Mouse (Mus musculus) ES-Bruce4 (cell line): ENCODE measurements at regions not wholly inside any gene's neighbourhood (a gene's known extent, or its start where the extent isn't known, plus 50 kb on each side); places are given as distances from the start of the nearest gene placed in this dataset.

Experiments
- CTCF ChIP-seq: IDR thresholded peaks from one replicate; pipeline ENCODE4 v1.8.1; 2011; ENCODE audit warnings: low read depth, low read length
- EP300 ChIP-seq: IDR thresholded peaks from 2 replicates; pipeline ENCODE4 v1.6.1; 2011; ENCODE audit warnings: low read depth, low read length; ENCODE audit not compliant: insufficient read depth
- POLR2A ChIP-seq: IDR thresholded peaks from one replicate; pipeline ENCODE4 v1.8.1; 2011; ENCODE audit warnings: low read length; ENCODE audit not compliant: insufficient read depth

DNA sequence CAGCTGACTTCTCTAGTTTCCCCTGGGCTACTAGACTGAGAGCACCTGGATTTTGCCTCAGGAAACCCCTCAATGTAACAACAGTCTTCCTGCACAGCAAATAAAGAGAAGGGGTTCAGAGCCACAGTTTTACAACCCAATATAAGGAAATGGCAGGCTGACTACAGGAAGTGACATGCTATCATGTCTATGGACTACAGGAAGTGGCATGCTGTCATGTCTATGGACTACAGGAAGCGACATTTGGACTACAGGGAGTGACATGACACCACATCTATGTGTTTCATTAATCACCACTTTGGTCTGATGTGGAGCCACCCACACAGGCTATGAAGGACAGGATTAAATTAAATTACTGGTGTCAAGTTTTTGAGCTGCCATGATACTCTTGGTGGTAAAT, 164.0 kb downstream of the Gm9376 start:
- TF ChIP-seq CTCF (no peak), POLR2A (no peak), EP300 (no peak)
